Mouse (Mus musculus): ENCODE measurements at regions not wholly inside any gene's neighbourhood (a gene's known extent, or its start where the extent isn't known, plus 50 kb on each side); places are given as distances from the start of the nearest gene placed in this dataset.

DNA sequence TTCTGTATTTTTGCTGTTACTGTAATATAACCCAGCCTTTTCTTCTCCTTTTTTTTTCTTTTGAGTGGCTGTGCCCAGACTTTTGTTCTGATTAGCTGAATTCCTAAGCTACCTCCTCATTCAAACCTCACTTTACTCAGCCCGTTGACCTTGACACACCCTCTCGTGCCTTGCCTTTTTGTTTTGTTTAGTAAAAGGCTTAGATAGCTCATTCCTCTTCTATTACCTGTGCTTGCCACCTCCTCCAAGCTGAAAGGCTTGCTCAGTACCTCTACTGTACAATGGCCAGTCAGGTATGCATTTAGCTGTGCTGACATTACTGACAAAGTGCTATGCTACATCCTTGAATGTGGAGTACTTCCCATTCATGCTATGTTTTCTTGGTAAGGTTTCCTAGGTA is 464.2 kb upstream of the Smarca2 start:
- Histone ChIP-seq H3K9me3 (ENCODE audit: control insufficient read depth, low read length) (no peaks in the 10 kb centered on the region), H3K27me3 (ENCODE audit: control insufficient read depth, insufficient read depth, low read length) (no peaks in the 10 kb centered on the region), H3K27ac (ENCODE audit: low read depth, low read length) (no peak overlapping the region), H3K4me3 (ENCODE audit: low read depth, low read length) (no peak overlapping the region), H3K36me3 (ENCODE audit: control insufficient read depth, insufficient read depth, low read length) (no peaks in the 10 kb centered on the region), H3K4me2 (ENCODE audit: low read depth, low read length, severe bottlenecking) (no peak overlapping the region), H3K9ac (ENCODE audit: low read length) (no peak overlapping the region), H3K4me1 (replicated peaks; ENCODE audit: control insufficient read depth, insufficient read depth, low read length) (no peaks in the 10 kb centered on the region)
- whole genome bisulfite sequencing: 61% methylated on average over 2 of the region's 2 CpGs
- DNase-seq (ENCODE audit: low spot score): no peak
- ATAC-seq (replicated peaks; ENCODE audit: low FRiP score): no peak

- Histone ChIP-seq H3K36me3 (ENCODE audit: control insufficient read depth, insufficient read depth, low read length) (no peaks in the 10 kb centered on the region), H3K4me1 (replicated peaks; ENCODE audit: control insufficient read depth, insufficient read depth, low read length) (no peaks in the 10 kb centered on the region), H3K4me3 (ENCODE audit: low read depth, low read length) (no peak overlapping the region), H3K4me2 (ENCODE audit: low read depth, low read length, severe bottlenecking) (no peak overlapping the region), H3K9me3 (ENCODE audit: control insufficient read depth, low read length) (no peaks in the 10 kb centered on the region), H3K27ac (ENCODE audit: low read depth, low read length) (no peak overlapping the region), H3K9ac (ENCODE audit: low read length) (no peak overlapping the region), H3K27me3 (ENCODE audit: control insufficient read depth, insufficient read depth, low read length) (no peaks in the 10 kb centered on the region)
- ATAC-seq (replicated peaks; ENCODE audit: low FRiP score): no peak
- DNase-seq (ENCODE audit: low spot score): no peak
- 86% methylated on average over 2 of the region's 2 CpGs for WGBS
Measured at GRCm38 (mm10) chr19:26143539-26143938, 461.3 kb upstream of the Smarca2 start.

GRCm38 (mm10) chr19:26151216-26151615 is 453.6 kb upstream of the Smarca2 start:
- 87% methylated on average over 4 of the region's 4 CpGs for WGBS
- DNase-seq (ENCODE audit: low spot score) (no peak), ATAC-seq (replicated peaks; ENCODE audit: low FRiP score) (no peak)
- no peak overlapping the region for H3K4me2 ChIP-seq (ENCODE audit: low read depth, low read length, severe bottlenecking)
- no peaks in the 10 kb centered on the region for H3K36me3 ChIP-seq (ENCODE audit: control insufficient read depth, insufficient read depth, low read length)
- H3K9me3 ChIP-seq (ENCODE audit: control insufficient read depth, low read length): no peaks in the 10 kb centered on the region
- H3K27ac ChIP-seq (ENCODE audit: low read depth, low read length): no peak overlapping the region
- no peaks in the 10 kb centered on the region for H3K4me1 ChIP-seq (replicated peaks; ENCODE audit: control insufficient read depth, insufficient read depth, low read length)
- no peaks in the 10 kb centered on the region for H3K27me3 ChIP-seq (ENCODE audit: control insufficient read depth, insufficient read depth, low read length)
- H3K9ac ChIP-seq (ENCODE audit: low read length): no peak overlapping the region
- no peak overlapping the region for H3K4me3 ChIP-seq (ENCODE audit: low read depth, low read length)

DNA sequence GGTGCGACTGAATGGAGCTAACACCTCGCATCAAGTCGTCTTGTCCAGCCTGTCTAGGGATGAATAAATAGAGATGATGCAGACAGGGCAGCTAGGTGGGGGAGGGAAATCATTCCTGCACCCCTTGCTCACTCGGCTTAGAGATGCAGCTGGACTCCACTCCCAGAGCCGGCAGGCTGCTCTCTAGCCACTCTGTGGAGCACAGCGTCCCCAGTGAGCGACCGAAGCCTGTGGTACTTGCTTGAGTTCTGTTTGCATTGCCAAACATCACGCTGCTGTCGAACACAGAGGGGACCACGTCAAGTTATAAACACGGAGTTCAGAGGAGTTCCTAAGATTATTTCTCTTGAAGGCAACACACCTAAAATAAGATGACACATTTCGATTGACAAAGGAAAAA is 439.9 kb upstream of the Smarca2 start:
- DNase-seq (ENCODE audit: low spot score): no peak
- Histone ChIP-seq H3K4me2 (ENCODE audit: low read depth, low read length, severe bottlenecking) (no peak overlapping the region), H3K4me1 (replicated peaks; ENCODE audit: control insufficient read depth, insufficient read depth, low read length) (no peaks in the 10 kb centered on the region), H3K27ac (ENCODE audit: low read depth, low read length) (no peak overlapping the region), H3K27me3 (ENCODE audit: control insufficient read depth, insufficient read depth, low read length) (no peaks in the 10 kb centered on the region), H3K36me3 (ENCODE audit: control insufficient read depth, insufficient read depth, low read length) (no peaks in the 10 kb centered on the region), H3K4me3 (ENCODE audit: low read depth, low read length) (no peak overlapping the region), H3K9me3 (ENCODE audit: control insufficient read depth, low read length) (no peaks in the 10 kb centered on the region), H3K9ac (ENCODE audit: low read length) (no peak overlapping the region)
- WGBS: 35% methylated on average over 13 of the region's 13 CpGs
- no peak for ATAC-seq (replicated peaks; ENCODE audit: low FRiP score)

DNA sequence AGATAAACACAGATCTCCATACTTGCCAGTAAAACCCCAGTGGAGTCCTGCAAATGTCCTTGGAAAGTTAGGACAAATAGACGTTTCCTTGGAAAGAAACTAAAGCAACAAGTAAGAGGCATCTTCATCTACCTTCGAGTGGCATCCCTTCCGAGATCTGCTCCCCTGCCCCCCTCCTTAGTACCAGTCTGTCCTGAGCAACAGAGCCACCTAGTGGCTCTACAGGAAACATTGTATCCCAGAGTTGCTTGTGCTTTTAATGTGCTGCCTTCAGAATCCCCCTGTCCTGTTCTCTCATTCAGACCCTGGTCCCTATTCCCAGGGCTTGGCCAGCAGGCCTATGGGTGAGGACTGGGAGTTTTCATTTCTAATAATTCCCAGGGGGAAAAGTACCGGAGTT is 423.1 kb upstream of the Smarca2 start:
- no peaks in the 10 kb centered on the region for H3K27me3 ChIP-seq (ENCODE audit: control insufficient read depth, insufficient read depth, low read length)
- H3K4me3 ChIP-seq (ENCODE audit: low read depth, low read length): no peak overlapping the region
- ATAC-seq (replicated peaks; ENCODE audit: low FRiP score) (no peak; the same call in 1 of the 2 replicates), DNase-seq (ENCODE audit: low spot score) (peak; percentile 50)
- no peaks in the 10 kb centered on the region for H3K4me1 ChIP-seq (replicated peaks; ENCODE audit: control insufficient read depth, insufficient read depth, low read length)
- no peak overlapping the region for H3K4me2 ChIP-seq (ENCODE audit: low read depth, low read length, severe bottlenecking)
- H3K9me3 ChIP-seq (ENCODE audit: control insufficient read depth, low read length): no peaks in the 10 kb centered on the region
- WGBS: 20% methylated on average over 4 of the region's 4 CpGs
- H3K36me3 ChIP-seq (ENCODE audit: control insufficient read depth, insufficient read depth, low read length): no peaks in the 10 kb centered on the region
- no peak overlapping the region for H3K27ac ChIP-seq (ENCODE audit: low read depth, low read length)
- no peak overlapping the region for H3K9ac ChIP-seq (ENCODE audit: low read length)

- no peaks in the 10 kb centered on the region for H3K27me3 ChIP-seq (ENCODE audit: control insufficient read depth, insufficient read depth, low read length)
- H3K4me3 ChIP-seq (ENCODE audit: low read depth, low read length): no peak overlapping the region
- no peaks in the 10 kb centered on the region for H3K4me1 ChIP-seq (replicated peaks; ENCODE audit: control insufficient read depth, insufficient read depth, low read length)
- 86% methylated on average over 7 of the region's 7 CpGs for WGBS
- H3K4me2 ChIP-seq (ENCODE audit: low read depth, low read length, severe bottlenecking): no peak overlapping the region
- DNase-seq (ENCODE audit: low spot score) (no peak), ATAC-seq (replicated peaks; ENCODE audit: low FRiP score) (no peak)
- no peaks in the 10 kb centered on the region for H3K36me3 ChIP-seq (ENCODE audit: control insufficient read depth, insufficient read depth, low read length)
- H3K27ac ChIP-seq (ENCODE audit: low read depth, low read length): no peak overlapping the region
- H3K9ac ChIP-seq (ENCODE audit: low read length): no peak overlapping the region
- no peaks in the 10 kb centered on the region for H3K9me3 ChIP-seq (ENCODE audit: control insufficient read depth, low read length)
Measured at GRCm38 (mm10) chr19:26185012-26185411, 419.8 kb upstream of the Smarca2 start.

DNA sequence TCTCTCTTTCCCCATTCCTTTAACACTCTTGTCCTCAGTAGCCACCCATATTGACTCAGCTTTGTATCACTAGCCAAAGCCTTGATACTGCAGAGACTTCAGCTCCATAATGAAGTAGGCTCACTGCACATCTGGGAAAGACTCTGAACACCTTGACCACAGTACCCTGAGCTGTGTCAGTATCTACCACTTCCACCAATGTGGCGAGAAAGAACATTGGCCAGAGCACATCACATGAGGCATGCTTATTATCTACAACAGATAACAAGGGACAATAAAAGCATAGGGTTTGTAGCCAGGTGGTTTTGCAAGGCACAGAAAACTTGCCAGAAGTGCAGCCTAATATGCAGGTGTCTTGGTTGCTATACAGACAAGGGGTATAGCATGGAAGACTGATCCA is 414.0 kb upstream of the Smarca2 start:
- 89% methylated on average over 1 of the region's 1 CpGs for WGBS
- Histone ChIP-seq H3K4me3 (ENCODE audit: low read depth, low read length) (no peak overlapping the region), H3K4me2 (ENCODE audit: low read depth, low read length, severe bottlenecking) (no peak overlapping the region), H3K36me3 (ENCODE audit: control insufficient read depth, insufficient read depth, low read length) (no peaks in the 10 kb centered on the region), H3K9me3 (ENCODE audit: control insufficient read depth, low read length) (no peaks in the 10 kb centered on the region), H3K4me1 (replicated peaks; ENCODE audit: control insufficient read depth, insufficient read depth, low read length) (no peaks in the 10 kb centered on the region), H3K27ac (ENCODE audit: low read depth, low read length) (no peak overlapping the region), H3K9ac (ENCODE audit: low read length) (no peak overlapping the region), H3K27me3 (ENCODE audit: control insufficient read depth, insufficient read depth, low read length) (no peaks in the 10 kb centered on the region)
- no peak for ATAC-seq (replicated peaks; ENCODE audit: low FRiP score)
- DNase-seq (ENCODE audit: low spot score): no peak

DNA sequence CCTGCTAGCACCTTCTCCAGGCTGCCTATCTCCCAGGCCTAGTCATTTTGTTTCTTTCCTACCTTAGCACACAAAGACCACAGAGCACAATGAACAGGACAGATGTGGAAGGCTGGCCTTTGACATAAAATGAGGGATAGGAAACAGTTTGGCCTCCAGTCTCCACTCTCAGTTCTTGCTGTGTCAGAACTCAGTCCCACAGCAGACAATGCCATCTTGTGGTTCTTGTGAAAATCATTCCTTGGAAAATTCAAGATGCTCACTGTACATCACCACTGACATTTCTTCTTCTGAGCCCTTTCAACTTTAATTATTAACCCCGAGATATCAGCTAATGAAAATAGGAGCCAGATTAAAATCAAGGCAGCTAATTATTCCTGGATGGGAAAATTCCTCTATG is 411.2 kb upstream of the Smarca2 start:
- no peaks in the 10 kb centered on the region for H3K36me3 ChIP-seq (ENCODE audit: control insufficient read depth, insufficient read depth, low read length)
- no peaks in the 10 kb centered on the region for H3K4me1 ChIP-seq (replicated peaks; ENCODE audit: control insufficient read depth, insufficient read depth, low read length)
- H3K27ac ChIP-seq (ENCODE audit: low read depth, low read length): no peak overlapping the region
- DNase-seq (ENCODE audit: low spot score) (no peak), ATAC-seq (replicated peaks; ENCODE audit: low FRiP score) (no peak)
- no peak overlapping the region for H3K4me2 ChIP-seq (ENCODE audit: low read depth, low read length, severe bottlenecking)
- no peaks in the 10 kb centered on the region for H3K27me3 ChIP-seq (ENCODE audit: control insufficient read depth, insufficient read depth, low read length)
- H3K9ac ChIP-seq (ENCODE audit: low read length): no peak overlapping the region
- H3K4me3 ChIP-seq (ENCODE audit: low read depth, low read length): no peak overlapping the region
- 74% methylated on average over 1 of the region's 1 CpGs for WGBS
- no peaks in the 10 kb centered on the region for H3K9me3 ChIP-seq (ENCODE audit: control insufficient read depth, low read length)

GRCm38 (mm10) chr19:26208760-26209159 is 396.1 kb upstream of the Smarca2 start:
- no peak for ATAC-seq (replicated peaks; ENCODE audit: low FRiP score)
- Histone ChIP-seq H3K4me3 (ENCODE audit: low read depth, low read length) (no peak overlapping the region), H3K27ac (ENCODE audit: low read depth, low read length) (no peak overlapping the region), H3K9me3 (ENCODE audit: control insufficient read depth, low read length) (no peaks in the 10 kb centered on the region), H3K9ac (ENCODE audit: low read length) (no peak overlapping the region), H3K27me3 (ENCODE audit: control insufficient read depth, insufficient read depth, low read length) (no peaks in the 10 kb centered on the region), H3K4me2 (ENCODE audit: low read depth, low read length, severe bottlenecking) (no peak overlapping the region), H3K36me3 (ENCODE audit: control insufficient read depth, insufficient read depth, low read length) (no peaks in the 10 kb centered on the region), H3K4me1 (replicated peaks; ENCODE audit: control insufficient read depth, insufficient read depth, low read length) (no peaks in the 10 kb centered on the region)
- DNase-seq (ENCODE audit: low spot score): no peak
- 66% methylated on average over 1 of the region's 1 CpGs for WGBS

Data from forebrain, embryonic 11.5 days (tissue).